Mouse (Mus musculus): ENCODE measurements at regions not wholly inside any gene's neighbourhood (a gene's known extent, or its start where the extent isn't known, plus 50 kb on each side); places are given as distances from the start of the nearest gene placed in this dataset.

- no peak for DNase-seq
These were observed 186.6 kb upstream of the Hes1 start for GRCm38 (mm10) chr16:29877372-29878123.

- no peak for DNase-seq
These were observed 184.5 kb upstream of the Hes1 start for GRCm38 (mm10) chr16:29879665-29880064.

GRCm38 (mm10) chr16:29881497-29881896 is 182.7 kb upstream of the Hes1 start:
- DNase-seq, result peak; percentile 30 to 53

- DNase-seq, result peak; percentile 67 to 83
These were observed 181.8 kb upstream of the Hes1 start for GRCm38 (mm10) chr16:29882226-29882972.

GRCm38 (mm10) chr16:29883252-29883992 is 180.8 kb upstream of the Hes1 start:
- DNase-seq, result no peak

- DNase-seq, result no peak
These were observed 179.3 kb upstream of the Hes1 start for GRCm38 (mm10) chr16:29884899-29885298.

GRCm38 (mm10) chr16:29886755-29887154 is 177.4 kb upstream of the Hes1 start:
- DNase-seq, result peak; percentile 36 to 48

GRCm38 (mm10) chr16:29889346-29889745 is 174.8 kb upstream of the Hes1 start:
- DNase-seq, result no peak

GRCm38 (mm10) chr16:29891472-29891871 is 172.7 kb upstream of the Hes1 start:
- no peak for DNase-seq

- peak; percentile 60 to 75 for DNase-seq
These were observed 170.0 kb upstream of the Hes1 start for GRCm38 (mm10) chr16:29893871-29894828.

- no peak for DNase-seq
These were observed 167.8 kb upstream of the Hes1 start for GRCm38 (mm10) chr16:29896393-29896792.

- DNase-seq, result peak in 1 of 2 experiments; percentile 44
These were observed 160.7 kb upstream of the Hes1 start for GRCm38 (mm10) chr16:29903510-29903909.

GRCm38 (mm10) chr16:29904183-29904775 is 159.9 kb upstream of the Hes1 start:
- DNase-seq, result no peak

- peak in 1 of 2 experiments; percentile 47 for DNase-seq
These were observed 156.9 kb upstream of the Hes1 start for GRCm38 (mm10) chr16:29907331-29907730.

- DNase-seq, result no peak
These were observed 156.2 kb upstream of the Hes1 start for GRCm38 (mm10) chr16:29908031-29908430.

- DNase-seq, result no peak
These were observed 154.2 kb upstream of the Hes1 start for GRCm38 (mm10) chr16:29909923-29910465.

- no peak for DNase-seq
These were observed 153.0 kb upstream of the Hes1 start for GRCm38 (mm10) chr16:29911164-29911571.

- no peak for DNase-seq
These were observed 150.7 kb upstream of the Hes1 start for GRCm38 (mm10) chr16:29913357-29914010.

GRCm38 (mm10) chr16:29915346-29915745 is 148.8 kb upstream of the Hes1 start:
- peak; percentile 80 to 91 for DNase-seq

GRCm38 (mm10) chr16:29917989-29918388 is 146.2 kb upstream of the Hes1 start:
- DNase-seq, result peak in 1 of 2 experiments; percentile 25

GRCm38 (mm10) chr16:29918396-29918795 is 145.8 kb upstream of the Hes1 start:
- no peak for DNase-seq

All from lung, postnatal 4 days (tissue).